Mouse (Mus musculus): Measurements from ENCODE around the gene Prrt3. TPM values are rescaled to one million over a fixed set of nuclear protein-coding genes. Genes with fewer than 3 reads are reported as not detected.
A peak's percentile ranks its signal among the peaks of the same experiment; 100 is the strongest.

Prrt3 gene
- polyA plus RNA-seq, 1 experiment from 2014 or later: 0.05 TPM

DNA sequence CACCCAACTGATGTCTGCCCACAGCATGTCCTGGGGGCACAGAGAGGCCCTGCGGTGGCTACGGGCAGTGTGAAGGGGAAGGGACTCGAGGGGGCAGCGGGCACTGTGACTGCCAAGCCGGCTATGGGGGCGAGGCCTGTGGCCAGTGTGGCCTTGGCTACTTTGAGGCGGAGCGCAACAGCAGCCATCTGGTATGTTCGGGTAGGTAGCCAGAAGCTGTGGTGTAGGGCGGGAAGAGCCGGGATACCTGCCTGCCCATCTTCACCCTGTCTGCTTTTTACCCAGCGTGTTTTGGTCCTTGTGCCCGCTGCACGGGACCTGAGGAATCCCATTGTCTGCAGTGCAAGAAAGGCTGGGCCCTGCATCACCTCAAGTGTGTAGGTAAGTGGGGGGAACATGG lies 12.3 kb downstream of the Prrt3 start:
- no peak overlapping the region for H3K9ac ChIP-seq
- 89% methylated on average over 14 of the region's 14 CpGs for WGBS
- no peaks in the 10 kb centered on the region for H3K4me1 ChIP-seq (ENCODE audit: insufficient read depth)
- no peak for TF ChIP-seq CTCF (IDR thresholded peaks at IDR 0.05; ENCODE audit: low read depth)
- H3K9me3 ChIP-seq (ENCODE audit: low read depth, low read length): no peaks in the 10 kb centered on the region
- DNase-seq: no peak
- no peak overlapping the region for H3K27ac ChIP-seq (ENCODE audit: low read depth)
- H3K27me3 ChIP-seq (ENCODE audit: insufficient read depth, low read length): 0 out of 2 replicates have a peak, but pooled peaks cover 2% of the 10 kb centered on the region
- 0 out of 2 replicates have a peak, but pooled peaks cover 3% of the 10 kb centered on the region for H3K36me3 ChIP-seq (ENCODE audit: insufficient read depth)
- no peak overlapping the region for H3K4me3 ChIP-seq (ENCODE audit: low read depth, low read length)
- no peak for ATAC-seq (ENCODE audit: insufficient read depth)
- H3K4me2 ChIP-seq: no peak overlapping the region

DNA sequence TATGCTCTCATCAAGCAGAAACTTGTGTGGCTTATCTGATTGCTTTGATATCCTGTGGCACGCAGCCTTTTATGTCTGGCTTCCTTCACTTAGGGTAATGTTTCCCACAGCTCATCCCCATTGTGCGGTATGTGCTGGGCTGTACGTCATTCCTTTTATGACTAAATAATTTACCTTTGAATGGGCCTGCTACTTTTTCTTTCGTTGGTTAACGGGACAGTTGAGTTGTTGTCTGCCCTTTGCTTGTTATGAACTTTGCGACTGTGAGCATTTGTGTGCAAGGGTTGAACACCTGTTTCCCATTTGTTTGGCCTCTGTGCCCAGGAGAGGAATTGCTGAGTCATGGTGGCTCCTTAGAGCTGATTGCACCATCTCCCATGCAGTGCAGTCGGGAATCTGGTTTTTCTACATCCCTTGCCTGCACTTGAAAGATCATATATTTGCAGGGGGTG lies 14.6 kb downstream of the Prrt3 start:
- H3K9me3 ChIP-seq (ENCODE audit: low read depth, low read length): no peaks in the 10 kb centered on the region
- 0 out of 2 replicates have a peak, but pooled peaks cover 3% of the 10 kb centered on the region for H3K36me3 ChIP-seq (ENCODE audit: insufficient read depth)
- no peak overlapping the region for H3K27ac ChIP-seq (ENCODE audit: low read depth)
- H3K4me1 ChIP-seq (ENCODE audit: insufficient read depth): no peaks in the 10 kb centered on the region
- no peak overlapping the region for H3K9ac ChIP-seq
- peaks cover 8% of the 10 kb centered on the region for H3K27me3 ChIP-seq (ENCODE audit: insufficient read depth, low read length)
- DNase-seq: peak; percentile 52
- H3K4me2 ChIP-seq: no peak overlapping the region
- WGBS: 47% methylated on average over 7 of the region's 7 CpGs
- no peak for ATAC-seq (ENCODE audit: insufficient read depth)
- no peak overlapping the region for H3K4me3 ChIP-seq (ENCODE audit: low read depth, low read length)
- TF ChIP-seq CTCF (IDR thresholded peaks at IDR 0.05; ENCODE audit: low read depth): no peak

DNA sequence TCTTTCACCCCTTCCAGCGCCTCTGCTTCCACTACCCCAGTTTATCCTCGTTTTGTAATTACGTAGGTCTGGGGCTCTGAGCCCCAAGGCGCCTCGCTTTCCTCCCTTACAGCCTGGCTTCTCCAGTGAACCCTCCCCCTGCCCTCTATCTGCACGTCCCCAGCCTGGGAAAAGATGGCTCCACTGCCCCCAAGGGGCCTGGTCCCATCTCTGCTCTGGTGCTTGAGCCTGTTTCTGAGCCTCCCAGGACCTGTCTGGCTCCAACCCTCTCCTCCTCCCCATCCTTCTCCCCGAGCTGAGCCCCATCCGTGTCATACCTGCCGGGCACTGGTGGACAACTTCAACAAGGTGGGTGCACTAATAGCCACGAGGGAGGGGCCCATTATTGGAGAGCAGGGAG lies 18.0 kb downstream of the Prrt3 start:
- WGBS: 9% methylated on average over 10 of the region's 10 CpGs
- ATAC-seq (ENCODE audit: insufficient read depth) (peak; percentile 54; the same call in 1 of the 2 replicates), DNase-seq (peak; percentile 40)
- Histone ChIP-seq H3K36me3 (ENCODE audit: insufficient read depth) (0 out of 2 replicates have a peak, but pooled peaks cover 2% of the 10 kb centered on the region), H3K4me2 (peak overlapping the region; percentile 77), H3K9ac (peak overlapping the region; percentile 62), H3K27me3 (ENCODE audit: insufficient read depth, low read length) (peaks cover 22% of the 10 kb centered on the region), H3K4me3 (ENCODE audit: low read depth, low read length) (peak overlapping the region; percentile 46), H3K4me1 (ENCODE audit: insufficient read depth) (no peaks in the 10 kb centered on the region), H3K9me3 (ENCODE audit: low read depth, low read length) (no peaks in the 10 kb centered on the region), H3K27ac (ENCODE audit: low read depth) (peak overlapping the region; percentile 81)
- TF ChIP-seq CTCF (IDR thresholded peaks at IDR 0.05; ENCODE audit: low read depth): no peak

DNA sequence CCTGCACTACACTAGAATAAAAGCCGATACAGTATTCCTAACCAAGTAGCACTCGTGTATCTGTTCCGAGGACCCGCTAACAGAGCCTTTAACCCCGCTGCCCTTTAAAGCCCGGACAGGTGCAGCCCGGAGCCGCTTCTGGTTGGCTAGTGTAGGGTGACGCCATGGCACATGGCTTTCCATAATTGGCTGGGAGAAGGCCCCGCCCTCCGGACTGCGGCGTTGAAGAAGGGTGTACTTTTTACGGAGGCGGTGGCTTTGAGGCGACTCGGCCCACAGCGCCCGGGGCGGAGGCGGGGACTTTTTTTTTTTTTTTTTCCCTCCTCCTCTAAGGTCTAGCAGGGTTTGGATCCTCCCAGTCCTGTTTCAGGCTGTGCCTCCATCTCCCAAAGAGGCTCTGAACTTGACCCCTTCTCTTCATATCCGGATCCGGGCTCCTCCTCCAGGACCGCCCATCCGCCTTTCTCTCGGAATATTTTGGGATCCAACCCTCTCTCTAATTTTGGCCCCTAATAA lies 18.6 kb downstream of the Prrt3 start, which contains the start of gene Creld1:
TSS of gene Creld1 (plus strand) at position 198 of the 516 bp plus-strand sequence.
- no peak for TF ChIP-seq CTCF (IDR thresholded peaks at IDR 0.05; ENCODE audit: low read depth)
- H3K27ac ChIP-seq (ENCODE audit: low read depth): peak within 1 kb of the TSS; percentile 81
- DNase-seq (peak; percentile 96), ATAC-seq (ENCODE audit: insufficient read depth) (peak; percentile 96)
- H3K9ac ChIP-seq: peak within 1 kb of the TSS; percentile 62
- H3K4me1 ChIP-seq (ENCODE audit: insufficient read depth): no peaks in the 10 kb centered on the region
- H3K36me3 ChIP-seq (ENCODE audit: insufficient read depth): no peaks in the 10 kb centered on the region
- no peaks in the 10 kb centered on the region for H3K9me3 ChIP-seq (ENCODE audit: low read depth, low read length)
- peak within 1 kb of the TSS; percentile 46 for H3K4me3 ChIP-seq (ENCODE audit: low read depth, low read length)
- WGBS: 0% methylated on average over 26 of the region's 26 CpGs
- peaks cover 22% of the 10 kb centered on the region for H3K27me3 ChIP-seq (ENCODE audit: insufficient read depth, low read length)
- H3K4me2 ChIP-seq: peak within 1 kb of the TSS; percentile 77

DNA sequence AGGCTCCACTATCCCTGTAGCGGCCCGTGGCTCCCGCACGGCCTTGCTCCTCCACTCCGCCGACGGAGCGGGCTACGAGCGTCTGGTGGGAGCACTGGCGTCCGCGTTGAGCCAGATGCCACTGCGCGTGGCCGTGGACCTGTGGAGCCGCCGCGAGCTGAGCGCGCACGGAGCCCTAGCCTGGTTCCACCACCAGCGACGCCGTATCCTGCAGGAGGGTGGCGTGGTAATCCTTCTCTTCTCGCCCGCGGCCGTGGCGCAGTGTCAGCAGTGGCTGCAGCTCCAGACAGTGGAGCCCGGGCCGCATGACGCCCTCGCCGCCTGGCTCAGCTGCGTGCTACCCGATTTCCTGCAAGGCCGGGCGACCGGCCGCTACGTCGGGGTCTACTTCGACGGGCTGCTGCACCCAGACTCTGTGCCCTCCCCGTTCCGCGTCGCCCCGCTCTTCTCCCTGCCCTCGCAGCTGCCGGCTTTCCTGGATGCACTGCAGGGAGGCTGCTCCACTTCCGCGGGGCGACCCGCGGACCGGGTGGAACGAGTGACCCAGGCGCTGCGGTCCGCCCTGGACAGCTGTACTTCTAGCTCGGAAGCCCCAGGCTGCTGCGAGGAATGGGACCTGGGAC lies 19.1 kb downstream of the Prrt3 start:
- peak overlapping the region; percentile 46 for H3K4me3 ChIP-seq (ENCODE audit: low read depth, low read length)
- no peaks in the 10 kb centered on the region for H3K9me3 ChIP-seq (ENCODE audit: low read depth, low read length)
- TF ChIP-seq CTCF (IDR thresholded peaks at IDR 0.05; ENCODE audit: low read depth): no peak
- peak overlapping the region; percentile 62 for H3K9ac ChIP-seq
- H3K27ac ChIP-seq (ENCODE audit: low read depth): peak overlapping the region; percentile 81
- ATAC-seq (ENCODE audit: insufficient read depth) (peak; percentile 44), DNase-seq (peak; percentile 44)
- WGBS: 3% methylated on average over 65 of the region's 65 CpGs
- H3K4me1 ChIP-seq (ENCODE audit: insufficient read depth): no peaks in the 10 kb centered on the region
- peak overlapping the region; percentile 77 for H3K4me2 ChIP-seq
- H3K36me3 ChIP-seq (ENCODE audit: insufficient read depth): no peaks in the 10 kb centered on the region
- peaks cover 22% of the 10 kb centered on the region for H3K27me3 ChIP-seq (ENCODE audit: insufficient read depth, low read length)

DNA sequence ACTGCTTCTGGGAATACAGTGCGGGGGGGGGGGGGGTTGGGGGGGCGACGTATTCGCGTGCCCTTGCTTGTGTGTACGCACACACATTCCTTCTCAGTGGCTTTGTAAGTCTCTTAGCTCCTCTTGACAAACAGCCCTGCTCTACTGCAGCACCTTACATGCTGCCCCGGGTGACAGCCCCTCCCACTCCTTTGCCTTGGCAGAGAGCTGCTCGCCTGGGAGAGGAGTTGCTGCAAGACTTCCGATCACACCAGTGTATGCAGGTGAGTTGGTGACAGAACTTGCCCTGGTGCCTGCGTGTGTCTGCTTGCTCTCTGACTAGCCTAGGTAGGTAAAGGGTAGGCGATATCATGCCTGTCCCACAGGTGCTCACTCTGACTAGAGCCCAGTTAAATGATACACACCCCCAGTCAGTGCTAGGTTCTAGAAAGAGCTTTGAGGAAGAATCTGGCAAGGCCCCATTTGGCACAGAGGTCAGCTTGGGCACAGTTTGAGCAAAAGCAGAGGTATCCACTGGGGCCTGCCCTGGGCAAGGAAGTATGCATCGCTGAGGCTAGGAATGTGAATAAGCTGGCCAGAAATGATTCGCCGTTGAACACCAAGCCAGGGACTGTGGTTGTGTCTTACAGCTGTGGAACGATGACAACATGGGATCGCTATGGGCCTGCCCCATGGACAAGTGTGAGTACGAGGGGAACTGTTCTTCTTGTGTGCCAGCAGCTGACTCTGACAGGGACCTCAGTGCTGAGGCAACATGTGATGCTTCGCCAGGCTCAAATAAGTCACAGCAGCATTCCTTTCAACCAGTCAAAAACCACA lies 21.0 kb downstream of the Prrt3 start:
- Histone ChIP-seq H3K27ac (ENCODE audit: low read depth) (no peak overlapping the region), H3K9ac (no peak overlapping the region), H3K27me3 (ENCODE audit: insufficient read depth, low read length) (peaks cover 22% of the 10 kb centered on the region), H3K4me3 (ENCODE audit: low read depth, low read length) (no peak overlapping the region), H3K4me2 (no peak overlapping the region), H3K36me3 (ENCODE audit: insufficient read depth) (no peaks in the 10 kb centered on the region), H3K4me1 (ENCODE audit: insufficient read depth) (no peaks in the 10 kb centered on the region), H3K9me3 (ENCODE audit: low read depth, low read length) (no peaks in the 10 kb centered on the region)
- 50% methylated on average over 18 of the region's 18 CpGs for WGBS
- no peak for TF ChIP-seq CTCF (IDR thresholded peaks at IDR 0.05; ENCODE audit: low read depth)
- ATAC-seq (ENCODE audit: insufficient read depth) (no peak), DNase-seq (peak; percentile 36)

DNA sequence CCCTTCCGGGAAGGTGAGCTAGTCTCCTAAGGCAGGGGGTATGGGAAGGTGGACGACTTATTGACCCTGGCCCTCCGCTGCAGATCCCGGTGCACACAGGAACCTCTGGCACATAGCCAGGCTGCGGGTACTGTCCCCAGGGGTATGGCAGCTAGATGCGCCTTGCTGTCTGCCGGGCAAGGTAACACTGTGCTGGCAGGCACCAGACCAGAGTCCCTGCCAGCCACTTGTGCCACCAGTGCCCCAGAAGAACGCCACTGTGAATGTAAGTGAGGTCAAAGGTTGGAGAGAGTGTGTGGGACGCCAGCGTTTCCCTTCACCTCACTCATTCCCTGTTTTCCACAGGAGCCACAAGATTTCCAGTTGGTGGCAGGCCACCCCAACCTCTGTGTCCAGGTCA lies 22.8 kb downstream of the Prrt3 start:
- H3K36me3 ChIP-seq (ENCODE audit: insufficient read depth): no peaks in the 10 kb centered on the region
- ATAC-seq (ENCODE audit: insufficient read depth) (no peak), DNase-seq (no peak)
- H3K4me1 ChIP-seq (ENCODE audit: insufficient read depth): no peaks in the 10 kb centered on the region
- H3K27me3 ChIP-seq (ENCODE audit: insufficient read depth, low read length): peaks cover 22% of the 10 kb centered on the region
- WGBS: 73% methylated on average over 10 of the region's 10 CpGs
- H3K4me2 ChIP-seq: no peak overlapping the region
- no peak overlapping the region for H3K9ac ChIP-seq
- H3K27ac ChIP-seq (ENCODE audit: low read depth): no peak overlapping the region
- no peak for TF ChIP-seq CTCF (IDR thresholded peaks at IDR 0.05; ENCODE audit: low read depth)
- no peaks in the 10 kb centered on the region for H3K9me3 ChIP-seq (ENCODE audit: low read depth, low read length)
- H3K4me3 ChIP-seq (ENCODE audit: low read depth, low read length): no peak overlapping the region

Measured in lung, embryonic 14.5 days (tissue).